Mouse (Mus musculus): Measurements from ENCODE around the gene Ptpn21. TPM values are rescaled to one million over a fixed set of nuclear protein-coding genes. Genes with fewer than 3 reads are reported as not detected.

Ptpn21 gene
- polyA plus RNA-seq, 1 experiment from 2014 or later, result 6.2 TPM

DNA sequence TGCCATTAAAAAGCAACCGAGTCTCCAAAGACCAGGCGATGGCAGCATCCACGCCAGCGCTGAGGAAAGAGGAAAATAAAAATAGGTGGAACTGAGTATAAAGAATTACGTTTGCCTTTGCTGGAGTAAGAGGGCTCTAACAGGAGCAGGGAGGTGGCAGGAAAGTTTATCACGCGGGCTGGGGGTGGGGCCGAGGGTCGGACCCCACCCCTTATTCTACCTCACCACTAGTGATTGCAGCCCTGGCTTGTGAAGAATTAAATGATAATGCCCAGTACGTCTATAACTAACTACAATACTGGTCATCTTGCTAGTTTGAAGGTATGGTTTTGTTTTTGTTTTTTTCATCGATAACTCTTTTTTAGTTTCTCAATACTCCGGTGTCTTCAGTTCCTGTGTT, 3.4 kb downstream of the Ptpn21 start:
- 7% methylated on average over 12 of the region's 12 CpGs for WGBS
- Histone ChIP-seq H3K27ac (replicated peaks; ENCODE audit: low read depth, low read length) (no peak overlapping the region), H3K9me3 (ENCODE audit: control insufficient read depth, low read length) (no peaks in the 10 kb centered on the region), H3K4me1 (ENCODE audit: control insufficient read depth, insufficient read depth, low read length) (peaks cover 12% of the 10 kb centered on the region), H3K36me3 (ENCODE audit: control insufficient read depth, insufficient read depth, low read length) (no peaks in the 10 kb centered on the region), H3K9ac (ENCODE audit: low read length) (no peak overlapping the region; the same call in 1 of the 2 replicates), H3K27me3 (ENCODE audit: control insufficient read depth, insufficient read depth, low read length) (peaks cover 6% of the 10 kb centered on the region), H3K4me2 (ENCODE audit: low read depth, severe bottlenecking) (peak overlapping the region; percentile 54), H3K4me3 (ENCODE audit: low read depth, low read length) (peak overlapping the region; percentile 49)
- DNase-seq (ENCODE audit: low spot score), result peak; percentile 23
- ATAC-seq (ENCODE audit: insufficient number of reproducible peaks, low FRiP score, low TSS enrichment, low read depth), result no peak

DNA sequence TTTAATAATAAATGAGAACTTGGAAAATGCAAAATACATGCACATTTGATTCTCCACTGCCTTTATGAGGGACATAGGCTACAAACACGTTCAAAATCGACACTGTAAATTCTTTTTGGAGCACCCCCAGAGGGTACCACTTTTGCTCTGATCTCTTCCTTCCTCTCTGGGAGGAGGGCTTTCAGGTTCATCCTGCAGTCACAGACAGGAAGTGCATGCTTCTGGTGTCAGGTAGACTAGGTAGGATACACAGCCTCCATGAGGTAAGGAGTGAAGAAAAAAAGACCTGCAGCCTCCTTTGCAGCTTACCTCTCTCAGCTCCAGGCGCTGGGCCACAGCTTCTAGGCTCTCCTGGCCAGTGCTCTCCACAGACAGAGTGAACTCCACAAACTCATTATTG, 4.0 kb downstream of the Ptpn21 start:
- no peak overlapping the region for H3K9ac ChIP-seq (ENCODE audit: low read length)
- no peaks in the 10 kb centered on the region for H3K9me3 ChIP-seq (ENCODE audit: control insufficient read depth, low read length)
- no peak overlapping the region; the same call in 1 of the 2 replicates for H3K4me3 ChIP-seq (ENCODE audit: low read depth, low read length)
- ATAC-seq (ENCODE audit: insufficient number of reproducible peaks, low FRiP score, low TSS enrichment, low read depth), result no peak
- DNase-seq (ENCODE audit: low spot score), result no peak
- no peaks in the 10 kb centered on the region for H3K36me3 ChIP-seq (ENCODE audit: control insufficient read depth, insufficient read depth, low read length)
- H3K27ac ChIP-seq (replicated peaks; ENCODE audit: low read depth, low read length), result no peak overlapping the region
- peaks cover 4% of the 10 kb centered on the region for H3K27me3 ChIP-seq (ENCODE audit: control insufficient read depth, insufficient read depth, low read length)
- peak overlapping the region; percentile 54 for H3K4me2 ChIP-seq (ENCODE audit: low read depth, severe bottlenecking)
- peaks cover 12% of the 10 kb centered on the region for H3K4me1 ChIP-seq (ENCODE audit: control insufficient read depth, insufficient read depth, low read length)
- WGBS, result 68% methylated on average over 3 of the region's 3 CpGs

DNA sequence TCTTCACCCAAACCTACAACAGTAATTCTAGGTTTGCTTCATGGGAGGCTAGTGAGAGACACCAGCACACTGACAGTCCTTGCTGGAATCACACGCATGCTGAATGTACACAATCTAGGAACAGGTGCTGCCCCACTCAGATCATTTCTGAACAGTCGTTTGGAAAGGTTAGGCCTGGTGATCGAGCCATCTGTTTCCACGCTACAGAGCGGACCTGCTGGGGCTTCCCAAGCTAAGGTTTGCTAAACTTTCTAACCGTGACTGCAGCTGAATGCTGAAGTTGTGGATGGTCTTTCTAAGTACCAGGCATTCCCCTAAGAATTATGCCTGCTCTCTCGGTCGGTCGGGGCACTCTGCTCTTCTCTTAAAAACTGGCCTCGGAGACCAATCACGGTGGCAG, 6.5 kb downstream of the Ptpn21 start:
- 86% methylated on average over 11 of the region's 11 CpGs for whole genome bisulfite sequencing
- no peak overlapping the region for H3K27ac ChIP-seq (replicated peaks; ENCODE audit: low read depth, low read length)
- peaks cover 7% of the 10 kb centered on the region; the same call in 1 of the 2 replicates for H3K4me1 ChIP-seq (ENCODE audit: control insufficient read depth, insufficient read depth, low read length)
- ATAC-seq (ENCODE audit: insufficient number of reproducible peaks, low FRiP score, low TSS enrichment, low read depth), result no peak
- no peaks in the 10 kb centered on the region for H3K27me3 ChIP-seq (ENCODE audit: control insufficient read depth, insufficient read depth, low read length)
- no peak overlapping the region for H3K9ac ChIP-seq (ENCODE audit: low read length)
- H3K36me3 ChIP-seq (ENCODE audit: control insufficient read depth, insufficient read depth, low read length), result no peaks in the 10 kb centered on the region
- no peak overlapping the region for H3K4me2 ChIP-seq (ENCODE audit: low read depth, severe bottlenecking)
- H3K9me3 ChIP-seq (ENCODE audit: control insufficient read depth, low read length), result no peaks in the 10 kb centered on the region
- DNase-seq (ENCODE audit: low spot score), result no peak
- no peak overlapping the region for H3K4me3 ChIP-seq (ENCODE audit: low read depth, low read length)

DNA sequence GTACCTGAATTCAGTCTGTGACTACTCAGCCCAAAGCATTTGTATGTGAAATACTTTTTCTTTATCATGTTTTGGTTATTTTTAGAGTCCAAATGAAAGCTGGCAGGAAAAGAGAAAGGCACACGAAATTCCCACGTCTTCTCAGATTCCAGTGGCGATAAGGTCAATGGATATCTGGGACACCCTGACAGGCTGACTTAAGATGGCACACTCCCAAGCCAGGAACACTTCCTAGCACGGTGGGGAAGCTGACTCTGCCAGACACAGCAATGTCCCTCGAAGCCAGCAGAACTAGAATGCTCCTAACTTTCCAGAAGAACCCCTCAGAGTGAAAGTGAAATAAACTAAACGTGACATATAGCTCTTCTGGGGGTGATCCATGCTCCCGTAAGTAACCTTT, 10.0 kb downstream of the Ptpn21 start:
- no peak overlapping the region for H3K9ac ChIP-seq (ENCODE audit: low read length)
- no peak overlapping the region for H3K4me3 ChIP-seq (ENCODE audit: low read depth, low read length)
- 84% methylated on average over 7 of the region's 7 CpGs for WGBS
- H3K27ac ChIP-seq (replicated peaks; ENCODE audit: low read depth, low read length), result no peak overlapping the region
- no peaks in the 10 kb centered on the region for H3K9me3 ChIP-seq (ENCODE audit: control insufficient read depth, low read length)
- no peaks in the 10 kb centered on the region for H3K36me3 ChIP-seq (ENCODE audit: control insufficient read depth, insufficient read depth, low read length)
- H3K4me2 ChIP-seq (ENCODE audit: low read depth, severe bottlenecking), result no peak overlapping the region
- no peaks in the 10 kb centered on the region for H3K4me1 ChIP-seq (ENCODE audit: control insufficient read depth, insufficient read depth, low read length)
- no peak for DNase-seq (ENCODE audit: low spot score)
- H3K27me3 ChIP-seq (ENCODE audit: control insufficient read depth, insufficient read depth, low read length), result no peaks in the 10 kb centered on the region
- no peak for ATAC-seq (ENCODE audit: insufficient number of reproducible peaks, low FRiP score, low TSS enrichment, low read depth)

DNA sequence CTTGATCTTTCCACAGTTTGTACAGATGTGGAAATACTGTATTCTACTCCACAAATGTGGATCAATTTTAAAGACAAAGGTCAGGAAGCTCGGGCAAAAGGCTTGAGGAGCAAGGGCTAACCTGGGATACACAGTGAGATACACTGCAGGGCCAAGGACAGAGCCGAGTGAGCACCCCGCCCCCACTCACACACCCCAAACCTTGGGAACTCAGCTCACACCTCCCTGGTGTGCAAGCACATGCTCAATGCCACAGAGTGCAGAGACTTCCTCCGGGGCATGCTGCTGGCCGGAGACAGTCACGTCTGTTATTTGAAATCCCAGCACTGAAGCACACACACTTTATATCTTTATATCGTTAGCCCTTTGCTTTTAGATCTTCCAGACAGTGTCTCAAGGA, 11.1 kb downstream of the Ptpn21 start:
- no peak for DNase-seq (ENCODE audit: low spot score)
- no peak for ATAC-seq (ENCODE audit: insufficient number of reproducible peaks, low FRiP score, low TSS enrichment, low read depth)
- H3K4me3 ChIP-seq (ENCODE audit: low read depth, low read length), result no peak overlapping the region
- no peaks in the 10 kb centered on the region for H3K9me3 ChIP-seq (ENCODE audit: control insufficient read depth, low read length)
- H3K9ac ChIP-seq (ENCODE audit: low read length), result no peak overlapping the region
- WGBS, result 84% methylated on average over 7 of the region's 7 CpGs
- H3K4me1 ChIP-seq (ENCODE audit: control insufficient read depth, insufficient read depth, low read length), result no peaks in the 10 kb centered on the region
- H3K4me2 ChIP-seq (ENCODE audit: low read depth, severe bottlenecking), result no peak overlapping the region
- H3K36me3 ChIP-seq (ENCODE audit: control insufficient read depth, insufficient read depth, low read length), result no peaks in the 10 kb centered on the region
- H3K27ac ChIP-seq (replicated peaks; ENCODE audit: low read depth, low read length), result no peak overlapping the region
- no peaks in the 10 kb centered on the region for H3K27me3 ChIP-seq (ENCODE audit: control insufficient read depth, insufficient read depth, low read length)

DNA sequence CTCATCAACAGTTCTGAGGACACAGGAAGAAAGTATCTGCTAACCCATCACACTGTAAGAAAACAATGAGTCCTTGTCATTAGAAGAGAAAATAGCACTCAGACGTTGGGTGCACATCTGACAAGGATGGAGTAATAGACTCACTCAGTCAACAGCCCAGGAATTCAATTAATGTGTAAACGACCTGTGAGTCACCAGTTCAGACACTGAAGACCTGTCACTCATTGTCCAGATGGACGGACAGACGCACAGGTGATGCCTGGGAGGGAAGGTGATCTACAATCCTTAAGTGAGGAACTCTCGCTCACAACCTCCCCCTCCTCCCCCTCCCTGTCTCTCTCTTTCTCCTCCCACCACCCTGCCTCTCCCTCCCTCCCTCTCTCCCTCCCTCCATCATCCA, 12.2 kb downstream of the Ptpn21 start:
- Histone ChIP-seq H3K4me1 (ENCODE audit: control insufficient read depth, insufficient read depth, low read length) (no peaks in the 10 kb centered on the region), H3K4me2 (ENCODE audit: low read depth, severe bottlenecking) (no peak overlapping the region), H3K27me3 (ENCODE audit: control insufficient read depth, insufficient read depth, low read length) (no peaks in the 10 kb centered on the region), H3K36me3 (ENCODE audit: control insufficient read depth, insufficient read depth, low read length) (no peaks in the 10 kb centered on the region), H3K9me3 (ENCODE audit: control insufficient read depth, low read length) (no peaks in the 10 kb centered on the region), H3K27ac (replicated peaks; ENCODE audit: low read depth, low read length) (no peak overlapping the region), H3K9ac (ENCODE audit: low read length) (no peak overlapping the region), H3K4me3 (ENCODE audit: low read depth, low read length) (no peak overlapping the region)
- WGBS, result 74% methylated on average over 5 of the region's 5 CpGs
- no peak for DNase-seq (ENCODE audit: low spot score)
- ATAC-seq (ENCODE audit: insufficient number of reproducible peaks, low FRiP score, low TSS enrichment, low read depth), result no peak

DNA sequence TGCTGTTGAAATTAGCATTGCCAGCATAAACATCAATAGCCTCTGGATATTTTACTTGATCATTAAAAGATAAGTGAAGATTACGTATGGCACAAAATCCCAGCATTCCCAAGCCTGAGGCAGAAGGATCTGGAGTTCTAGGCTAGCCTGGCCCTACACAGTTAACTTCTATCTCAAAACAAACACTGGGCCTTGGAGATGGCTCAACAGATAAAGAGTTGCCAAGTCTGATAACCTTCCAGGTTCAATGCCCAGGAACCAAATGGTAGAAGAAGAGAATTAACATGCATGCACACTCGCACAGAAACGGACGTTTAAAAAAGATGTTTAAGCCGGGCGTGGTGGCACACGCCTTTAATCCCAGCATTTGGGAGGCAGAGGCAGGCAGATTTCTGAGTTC, 13.0 kb downstream of the Ptpn21 start:
- DNase-seq (ENCODE audit: low spot score), result no peak
- Histone ChIP-seq H3K9me3 (ENCODE audit: control insufficient read depth, low read length) (no peaks in the 10 kb centered on the region), H3K27ac (replicated peaks; ENCODE audit: low read depth, low read length) (no peak overlapping the region), H3K4me2 (ENCODE audit: low read depth, severe bottlenecking) (no peak overlapping the region), H3K4me3 (ENCODE audit: low read depth, low read length) (no peak overlapping the region), H3K9ac (ENCODE audit: low read length) (no peak overlapping the region), H3K4me1 (ENCODE audit: control insufficient read depth, insufficient read depth, low read length) (no peaks in the 10 kb centered on the region), H3K36me3 (ENCODE audit: control insufficient read depth, insufficient read depth, low read length) (no peaks in the 10 kb centered on the region), H3K27me3 (ENCODE audit: control insufficient read depth, insufficient read depth, low read length) (no peaks in the 10 kb centered on the region)
- no peak for ATAC-seq (ENCODE audit: insufficient number of reproducible peaks, low FRiP score, low TSS enrichment, low read depth)
- 95% methylated on average over 7 of the region's 7 CpGs for WGBS

DNA sequence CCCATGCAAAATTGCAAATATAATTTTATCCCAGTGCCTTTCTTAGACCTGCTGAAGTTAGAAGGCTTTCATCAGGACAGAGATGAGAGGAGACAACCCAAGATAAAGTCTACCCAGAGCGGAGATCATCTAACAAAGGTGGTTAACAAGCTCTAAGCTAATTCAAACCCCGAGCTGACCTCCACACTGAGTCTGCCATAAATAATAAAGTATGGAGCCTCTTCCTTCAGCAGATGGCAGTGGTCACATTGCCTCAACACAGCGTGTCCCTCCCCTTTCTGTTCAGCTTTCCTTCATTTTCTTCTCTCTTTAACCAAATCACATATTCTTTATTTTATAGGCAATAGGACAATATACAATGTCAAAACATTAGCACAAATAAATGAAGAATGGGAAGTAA, 16.2 kb downstream of the Ptpn21 start:
- Histone ChIP-seq H3K4me1 (ENCODE audit: control insufficient read depth, insufficient read depth, low read length) (no peaks in the 10 kb centered on the region), H3K9ac (ENCODE audit: low read length) (no peak overlapping the region), H3K4me2 (ENCODE audit: low read depth, severe bottlenecking) (no peak overlapping the region), H3K9me3 (ENCODE audit: control insufficient read depth, low read length) (no peaks in the 10 kb centered on the region), H3K27ac (replicated peaks; ENCODE audit: low read depth, low read length) (no peak overlapping the region), H3K4me3 (ENCODE audit: low read depth, low read length) (no peak overlapping the region), H3K36me3 (ENCODE audit: control insufficient read depth, insufficient read depth, low read length) (no peaks in the 10 kb centered on the region), H3K27me3 (ENCODE audit: control insufficient read depth, insufficient read depth, low read length) (no peaks in the 10 kb centered on the region)
- 73% methylated on average over 3 of the region's 3 CpGs for WGBS
- ATAC-seq (ENCODE audit: insufficient number of reproducible peaks, low FRiP score, low TSS enrichment, low read depth) (no peak), DNase-seq (ENCODE audit: low spot score) (no peak)

DNA sequence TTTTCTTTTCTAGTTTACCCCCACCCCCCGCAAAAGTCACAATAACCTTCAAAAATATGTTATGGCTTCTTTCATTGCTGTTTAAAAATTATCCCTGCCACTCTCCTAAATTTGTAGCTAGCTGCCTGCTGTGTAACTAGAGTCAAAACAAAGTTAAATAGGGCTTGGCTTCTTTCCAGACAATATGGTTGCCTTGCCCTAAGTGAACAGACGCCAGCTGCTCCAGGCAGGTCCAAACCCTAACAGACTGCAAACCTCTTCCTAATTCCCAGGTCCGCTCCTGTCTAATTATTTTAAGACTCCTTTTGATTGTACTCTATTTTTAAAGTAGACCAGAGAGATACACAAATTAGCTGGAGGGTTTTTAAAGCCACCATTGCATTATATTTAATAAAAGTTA, 16.6 kb downstream of the Ptpn21 start:
- no peak overlapping the region for H3K4me2 ChIP-seq (ENCODE audit: low read depth, severe bottlenecking)
- no peak overlapping the region for H3K27ac ChIP-seq (replicated peaks; ENCODE audit: low read depth, low read length)
- H3K4me1 ChIP-seq (ENCODE audit: control insufficient read depth, insufficient read depth, low read length), result no peaks in the 10 kb centered on the region
- H3K36me3 ChIP-seq (ENCODE audit: control insufficient read depth, insufficient read depth, low read length), result no peaks in the 10 kb centered on the region
- no peak overlapping the region for H3K9ac ChIP-seq (ENCODE audit: low read length)
- no peaks in the 10 kb centered on the region for H3K9me3 ChIP-seq (ENCODE audit: control insufficient read depth, low read length)
- DNase-seq (ENCODE audit: low spot score) (no peak), ATAC-seq (ENCODE audit: insufficient number of reproducible peaks, low FRiP score, low TSS enrichment, low read depth) (no peak)
- no peak overlapping the region for H3K4me3 ChIP-seq (ENCODE audit: low read depth, low read length)
- H3K27me3 ChIP-seq (ENCODE audit: control insufficient read depth, insufficient read depth, low read length), result no peaks in the 10 kb centered on the region
- 59% methylated on average over 3 of the region's 3 CpGs for WGBS
